Mouse (Mus musculus): ENCODE measurements around the gene Ccr9. TPM values are rescaled to one million over a fixed set of nuclear protein-coding genes. Genes with fewer than 3 reads are reported as not detected.
"Not testable (repeated sequence)": the region's sequence is repeated elsewhere in the genome, so short reads cannot be mapped to it uniquely, and the experiment has no call there.

Gene Ccr9
- polyA plus RNA-seq, 1 experiment = 7.1 TPM

DNA sequence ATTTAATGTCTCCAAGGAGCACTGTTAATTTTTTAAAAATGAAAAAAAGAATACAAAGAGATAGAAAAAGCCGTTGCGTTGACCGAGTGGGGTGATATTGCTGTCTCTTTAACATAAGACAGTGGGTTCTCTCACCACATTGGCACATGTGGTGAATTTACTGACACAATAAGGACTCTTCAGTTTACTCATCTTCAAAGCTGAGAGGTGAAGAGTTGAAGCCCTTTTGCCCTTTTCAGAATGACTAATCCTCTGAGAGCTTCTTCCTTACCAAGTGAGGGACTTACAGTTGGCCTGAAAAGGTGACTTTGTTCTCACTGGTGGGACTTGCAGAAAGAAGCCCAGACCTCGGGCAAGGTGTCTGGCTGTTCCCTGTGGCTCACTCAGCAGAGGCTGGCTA is 62.6 kb downstream of the Ccr9 start:
- TF ChIP-seq POLR2A (IDR thresholded peaks at IDR 0.05; ENCODE audit: low read depth, low read length) (no peak), CTCF (IDR thresholded peaks at IDR 0.05; ENCODE audit: extremely low read depth, insufficient read length, insufficient replicate concordance, low read depth, low read length) (no peak)
- no peaks in the 10 kb centered on the region for H3K36me3 ChIP-seq (ENCODE audit: control insufficient read depth, insufficient read depth, low read length)

DNA sequence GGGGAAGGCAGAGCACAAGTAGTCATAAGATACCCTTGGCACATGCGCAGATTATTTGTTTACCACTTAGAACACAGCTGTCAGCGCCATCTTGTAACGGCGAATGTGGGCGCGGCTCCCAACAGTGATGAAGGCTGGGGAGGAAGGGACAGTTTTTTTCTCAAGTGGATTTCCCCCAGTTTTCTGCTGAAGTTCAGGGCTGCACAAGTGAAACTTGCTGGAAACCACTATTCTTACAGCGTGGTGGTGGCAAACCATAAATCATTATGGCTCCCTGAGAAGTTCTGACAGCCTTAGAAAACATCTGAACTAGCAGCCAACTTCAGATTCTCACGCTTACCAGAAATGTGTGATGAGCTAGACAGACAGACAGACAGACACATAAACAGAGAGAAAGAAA is 71.4 kb downstream of the Ccr9 start:
- 88% methylated on average over 8 of the region's 8 CpGs for WGBS
- H3K36me3 ChIP-seq (ENCODE audit: control insufficient read depth, insufficient read depth, low read length); H3K27me3 ChIP-seq (ENCODE audit: control insufficient read depth, insufficient read depth, low read length); H3K4me3 ChIP-seq (ENCODE audit: low read depth, low read length); H3K27ac ChIP-seq (ENCODE audit: insufficient read depth, low read depth, low read length); H3K4me1 ChIP-seq (ENCODE audit: control insufficient read depth, insufficient read depth, insufficient read length, low read length): not testable (repeated sequence)

More for the DNA sequence above, 62.6 kb downstream of the Ccr9 start:
- Histone ChIP-seq H3K27ac (ENCODE audit: insufficient read depth, low read depth, low read length) (no peak overlapping the region), H3K4me3 (ENCODE audit: low read depth, low read length) (no peak overlapping the region), H3K4me1 (ENCODE audit: control insufficient read depth, insufficient read depth, insufficient read length, low read length) (no peaks in the 10 kb centered on the region), H3K27me3 (ENCODE audit: control insufficient read depth, insufficient read depth, low read length) (no peaks in the 10 kb centered on the region; the same call in 1 of the 2 replicates)
- WGBS = 83% methylated on average over 4 of the region's 4 CpGs

DNA sequence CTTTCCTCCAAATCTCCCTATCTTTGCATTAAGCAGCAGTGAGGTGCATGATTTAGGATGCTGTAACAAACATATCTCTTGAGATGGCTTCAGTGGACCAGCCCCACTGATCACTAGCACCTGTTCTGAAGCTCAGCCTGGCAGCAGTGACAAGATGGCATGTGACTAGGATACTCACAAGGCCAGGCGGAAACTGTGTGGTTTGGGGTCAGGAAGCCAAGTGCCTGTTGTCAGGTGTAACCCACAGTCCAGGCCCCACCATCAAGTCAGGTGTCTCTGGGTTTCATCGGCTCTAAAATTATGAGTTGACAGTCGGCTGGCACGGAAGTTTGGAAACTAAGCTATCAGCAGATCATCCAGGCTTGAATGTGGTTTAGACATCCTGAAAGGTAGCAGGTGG is 76.1 kb downstream of the Ccr9 start:
- Histone ChIP-seq H3K4me1 (ENCODE audit: control insufficient read depth, insufficient read depth, insufficient read length, low read length) (no peaks in the 10 kb centered on the region; the same call in 1 of the 2 replicates), H3K27ac (ENCODE audit: insufficient read depth, low read depth, low read length) (no peak overlapping the region), H3K36me3 (ENCODE audit: control insufficient read depth, insufficient read depth, low read length) (no peaks in the 10 kb centered on the region), H3K4me3 (ENCODE audit: low read depth, low read length) (no peak overlapping the region), H3K27me3 (ENCODE audit: control insufficient read depth, insufficient read depth, low read length) (no peaks in the 10 kb centered on the region)
- TF ChIP-seq POLR2A (IDR thresholded peaks at IDR 0.05; ENCODE audit: low read depth, low read length) (no peak), CTCF (IDR thresholded peaks at IDR 0.05; ENCODE audit: extremely low read depth, insufficient read length, insufficient replicate concordance, low read depth, low read length) (no peak)
- WGBS = 83% methylated on average over 4 of the region's 4 CpGs

DNA sequence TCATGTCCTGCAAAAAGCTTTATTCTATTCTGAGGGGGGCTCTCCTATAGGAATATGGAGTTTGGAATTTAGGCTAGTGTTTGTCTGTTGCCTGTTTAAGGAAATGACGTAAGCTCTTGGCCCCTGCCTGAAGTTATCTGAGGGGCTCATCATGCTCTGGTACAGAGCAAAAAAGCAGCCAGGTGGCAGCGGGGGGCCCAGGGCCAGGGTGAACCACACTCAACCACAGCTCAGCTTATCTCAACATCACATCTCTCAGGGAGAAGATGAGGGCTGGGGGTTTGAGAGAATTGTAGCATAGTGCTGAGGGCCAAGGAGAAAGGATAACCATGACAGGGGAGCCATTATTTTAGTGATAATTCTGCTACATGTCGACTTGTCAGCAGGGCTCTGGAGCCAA is 78.5 kb downstream of the Ccr9 start:
- TF ChIP-seq CTCF (IDR thresholded peaks at IDR 0.05; ENCODE audit: extremely low read depth, insufficient read length, insufficient replicate concordance, low read depth, low read length) (no peak), POLR2A (IDR thresholded peaks at IDR 0.05; ENCODE audit: low read depth, low read length) (no peak)
- Histone ChIP-seq H3K36me3 (ENCODE audit: control insufficient read depth, insufficient read depth, low read length) (no peaks in the 10 kb centered on the region), H3K4me3 (ENCODE audit: low read depth, low read length) (no peak overlapping the region), H3K4me1 (ENCODE audit: control insufficient read depth, insufficient read depth, insufficient read length, low read length) (no peaks in the 10 kb centered on the region; the same call in 1 of the 2 replicates), H3K27me3 (ENCODE audit: control insufficient read depth, insufficient read depth, low read length) (no peaks in the 10 kb centered on the region), H3K27ac (ENCODE audit: insufficient read depth, low read depth, low read length) (no peak overlapping the region)
- 75% methylated on average over 3 of the region's 3 CpGs for WGBS

DNA sequence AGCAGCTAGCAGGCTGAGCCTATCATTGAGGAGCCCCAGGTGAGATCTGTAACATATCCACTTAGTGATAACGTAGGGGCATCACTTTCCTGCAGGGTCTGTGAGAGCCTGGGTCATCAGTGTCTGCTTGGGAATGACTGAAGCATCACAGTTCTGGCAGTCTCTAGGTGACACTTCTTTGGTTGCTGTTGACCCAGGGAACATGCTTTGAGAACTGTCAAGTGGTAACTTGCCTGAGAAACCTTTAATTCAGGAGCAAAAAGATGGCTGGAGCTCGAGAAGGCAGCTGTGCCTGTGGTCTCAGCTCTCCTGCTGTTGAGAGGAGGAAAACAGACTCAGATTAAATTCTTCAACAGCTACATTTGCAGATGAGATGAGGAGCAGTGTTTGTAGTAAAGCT is 79.1 kb downstream of the Ccr9 start:
- H3K27me3 ChIP-seq (ENCODE audit: control insufficient read depth, insufficient read depth, low read length) = no peaks in the 10 kb centered on the region
- TF ChIP-seq CTCF (IDR thresholded peaks at IDR 0.05; ENCODE audit: extremely low read depth, insufficient read length, insufficient replicate concordance, low read depth, low read length) = no peak
- TF ChIP-seq POLR2A (IDR thresholded peaks at IDR 0.05; ENCODE audit: low read depth, low read length) = no peak

DNA sequence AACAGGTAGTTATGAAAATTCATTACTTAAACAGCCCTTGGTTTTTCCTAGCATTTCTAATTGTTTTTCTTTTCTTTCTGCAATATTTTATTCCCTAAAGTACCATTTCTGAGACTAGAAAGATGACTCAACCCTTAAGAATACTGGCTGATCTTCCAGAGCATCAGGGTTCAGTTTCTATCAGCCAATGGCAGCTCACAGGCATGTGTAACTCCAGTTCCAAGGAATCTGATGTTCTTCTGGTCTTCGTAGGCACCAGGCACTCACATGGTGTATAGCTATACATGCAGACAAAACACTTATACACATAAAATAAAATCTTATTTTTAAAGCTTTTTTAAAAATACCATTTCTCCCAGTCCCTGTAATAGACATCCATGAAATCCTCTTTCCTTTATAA is 79.9 kb downstream of the Ccr9 start:
- H3K4me1 ChIP-seq (ENCODE audit: control insufficient read depth, insufficient read depth, insufficient read length, low read length) = no peaks in the 10 kb centered on the region; the same call in 1 of the 2 replicates
- H3K27ac ChIP-seq (ENCODE audit: insufficient read depth, low read depth, low read length) = no peak overlapping the region
- H3K4me3 ChIP-seq (ENCODE audit: low read depth, low read length) = no peak overlapping the region
- no peaks in the 10 kb centered on the region for H3K36me3 ChIP-seq (ENCODE audit: control insufficient read depth, insufficient read depth, low read length)
- WGBS = 73% methylated on average over 1 of the region's 1 CpGs
- TF ChIP-seq POLR2A (IDR thresholded peaks at IDR 0.05; ENCODE audit: low read depth, low read length) = no peak
- no peak for TF ChIP-seq CTCF (IDR thresholded peaks at IDR 0.05; ENCODE audit: extremely low read depth, insufficient read length, insufficient replicate concordance, low read depth, low read length)
- H3K27me3 ChIP-seq (ENCODE audit: control insufficient read depth, insufficient read depth, low read length) = no peaks in the 10 kb centered on the region

More for the DNA sequence above, 79.1 kb downstream of the Ccr9 start:
- Histone ChIP-seq H3K4me1 (ENCODE audit: control insufficient read depth, insufficient read depth, insufficient read length, low read length) (no peaks in the 10 kb centered on the region; the same call in 1 of the 2 replicates), H3K4me3 (ENCODE audit: low read depth, low read length) (no peak overlapping the region), H3K27ac (ENCODE audit: insufficient read depth, low read depth, low read length) (no peak overlapping the region), H3K36me3 (ENCODE audit: control insufficient read depth, insufficient read depth, low read length) (no peaks in the 10 kb centered on the region)
- WGBS = 53% methylated on average over 2 of the region's 2 CpGs

DNA sequence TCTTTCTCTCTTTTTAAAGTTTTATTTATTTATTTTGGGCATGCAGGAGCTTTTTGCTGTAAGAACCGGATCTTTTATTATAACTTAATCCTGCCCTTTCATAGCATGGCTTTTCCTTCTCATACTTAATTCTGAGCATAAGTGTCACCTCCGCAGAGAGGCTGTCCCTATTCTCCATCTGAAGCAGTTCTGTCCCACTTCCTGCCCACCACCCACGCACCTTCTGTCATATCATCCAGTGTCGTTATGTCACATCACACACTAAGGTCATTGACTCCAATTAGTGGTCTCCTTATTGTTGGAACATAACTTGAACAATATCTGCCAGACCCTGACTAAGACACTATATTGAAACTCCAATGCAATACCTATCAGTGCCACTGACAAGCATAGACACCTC is 80.4 kb downstream of the Ccr9 start:
- no peak overlapping the region for H3K4me3 ChIP-seq (ENCODE audit: low read depth, low read length)
- no peaks in the 10 kb centered on the region; the same call in 1 of the 2 replicates for H3K4me1 ChIP-seq (ENCODE audit: control insufficient read depth, insufficient read depth, insufficient read length, low read length)
- TF ChIP-seq CTCF (IDR thresholded peaks at IDR 0.05; ENCODE audit: extremely low read depth, insufficient read length, insufficient replicate concordance, low read depth, low read length) = no peak
- TF ChIP-seq POLR2A (IDR thresholded peaks at IDR 0.05; ENCODE audit: low read depth, low read length) = no peak
- H3K27ac ChIP-seq (ENCODE audit: insufficient read depth, low read depth, low read length) = no peak overlapping the region
- H3K36me3 ChIP-seq (ENCODE audit: control insufficient read depth, insufficient read depth, low read length) = no peaks in the 10 kb centered on the region
- H3K27me3 ChIP-seq (ENCODE audit: control insufficient read depth, insufficient read depth, low read length) = no peaks in the 10 kb centered on the region
- WGBS = 66% methylated on average over 4 of the region's 4 CpGs

DNA sequence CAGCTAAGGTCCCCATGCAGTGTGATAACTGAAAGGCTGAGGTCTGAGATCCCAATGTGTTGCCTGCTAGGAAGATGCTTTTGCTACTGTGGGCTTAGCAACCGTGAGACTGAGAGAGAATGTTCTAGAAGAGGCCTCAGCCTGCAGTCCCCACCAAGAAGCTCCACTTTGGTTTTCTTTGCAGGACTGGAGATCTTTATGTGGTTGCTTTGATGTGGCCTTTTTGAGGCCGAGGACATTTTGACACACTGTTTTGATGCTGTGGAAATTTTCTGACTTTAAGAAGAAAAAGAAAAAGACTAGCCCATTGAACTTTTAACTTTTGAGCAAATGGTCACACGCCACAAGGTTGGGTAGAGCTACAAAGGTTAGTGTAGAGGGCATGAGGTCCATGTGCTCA is 82.6 kb downstream of the Ccr9 start:
- no peak overlapping the region for H3K27ac ChIP-seq (ENCODE audit: insufficient read depth, low read depth, low read length)

More for the DNA sequence above, 82.6 kb downstream of the Ccr9 start:
- no peaks in the 10 kb centered on the region for H3K36me3 ChIP-seq (ENCODE audit: control insufficient read depth, insufficient read depth, low read length)
- H3K4me3 ChIP-seq (ENCODE audit: low read depth, low read length) = no peak overlapping the region
- no peaks in the 10 kb centered on the region for H3K4me1 ChIP-seq (ENCODE audit: control insufficient read depth, insufficient read depth, insufficient read length, low read length)
- H3K27me3 ChIP-seq (ENCODE audit: control insufficient read depth, insufficient read depth, low read length) = no peaks in the 10 kb centered on the region
- 85% methylated on average over 3 of the region's 3 CpGs for WGBS
- no peak for TF ChIP-seq POLR2A (IDR thresholded peaks at IDR 0.05; ENCODE audit: low read depth, low read length)
- TF ChIP-seq CTCF (IDR thresholded peaks at IDR 0.05; ENCODE audit: extremely low read depth, insufficient read length, insufficient replicate concordance, low read depth, low read length) = no peak
